Mouse (Mus musculus): ENCODE measurements at regions not wholly inside any gene's neighbourhood (a gene's known extent, or its start where the extent isn't known, plus 50 kb on each side); places are given as distances from the start of the nearest gene placed in this dataset.
A peak's percentile ranks its signal among the peaks of the same experiment; 100 is the strongest.
"Not testable (repeated sequence)": the region's sequence is repeated elsewhere in the genome, so short reads cannot be mapped to it uniquely, and the experiment has no call there.

DNA sequence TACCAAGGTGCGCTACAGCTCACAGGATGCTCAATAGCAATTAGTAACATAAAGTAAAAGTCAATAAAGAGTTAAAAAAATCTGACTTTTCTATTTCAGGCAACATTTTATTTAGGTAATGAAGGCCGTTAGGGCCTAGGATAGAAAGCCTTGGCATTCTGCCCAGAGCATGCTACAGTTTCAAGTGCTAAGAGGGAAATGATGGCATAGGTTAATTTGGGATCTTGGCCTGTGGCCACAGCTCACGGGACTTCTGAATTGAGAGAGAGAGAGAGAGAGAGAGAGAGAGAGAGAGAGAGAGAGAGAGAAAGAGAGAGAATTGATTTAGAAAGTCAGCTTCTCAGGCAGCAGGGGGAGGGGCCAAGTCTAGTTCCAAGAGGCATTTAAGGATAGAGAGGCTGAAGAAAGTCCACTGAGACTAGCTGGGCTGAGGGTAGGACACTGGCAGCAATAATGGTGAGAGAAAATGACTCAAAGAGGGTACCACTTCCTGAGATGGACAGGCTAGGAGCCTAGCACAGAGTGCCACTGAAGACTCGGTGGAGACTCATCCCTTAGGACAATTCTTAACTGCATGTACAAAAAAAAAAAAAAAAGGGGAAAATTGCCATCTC lies 52.6 kb upstream of the Klf14 start:
- DNase-seq (ENCODE audit: low spot score in 2 of 2) = peak in 1 of 2 experiments; percentile 28

DNA sequence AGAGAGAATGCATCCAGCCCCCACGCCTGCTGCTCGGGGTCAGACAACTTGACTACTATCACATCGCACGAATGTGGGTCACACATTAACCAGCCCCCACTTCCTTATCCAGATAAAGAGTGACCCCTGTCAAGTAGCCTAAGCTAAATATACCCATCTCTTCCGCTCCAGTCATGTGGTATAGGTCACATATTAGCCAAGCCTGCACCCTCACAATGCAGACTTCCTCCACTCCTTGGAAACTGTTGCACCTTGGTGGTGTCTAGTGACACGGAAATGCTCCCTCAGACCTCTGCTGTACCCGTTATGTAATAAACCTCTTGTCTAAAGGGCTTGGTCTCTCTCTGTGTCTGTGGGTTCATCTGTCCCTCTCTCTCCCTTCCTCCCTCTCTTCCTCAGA lies 57.7 kb upstream of the Klf14 start:
- DNase-seq (ENCODE audit: low spot score in 2 of 2) = no peak

DNA sequence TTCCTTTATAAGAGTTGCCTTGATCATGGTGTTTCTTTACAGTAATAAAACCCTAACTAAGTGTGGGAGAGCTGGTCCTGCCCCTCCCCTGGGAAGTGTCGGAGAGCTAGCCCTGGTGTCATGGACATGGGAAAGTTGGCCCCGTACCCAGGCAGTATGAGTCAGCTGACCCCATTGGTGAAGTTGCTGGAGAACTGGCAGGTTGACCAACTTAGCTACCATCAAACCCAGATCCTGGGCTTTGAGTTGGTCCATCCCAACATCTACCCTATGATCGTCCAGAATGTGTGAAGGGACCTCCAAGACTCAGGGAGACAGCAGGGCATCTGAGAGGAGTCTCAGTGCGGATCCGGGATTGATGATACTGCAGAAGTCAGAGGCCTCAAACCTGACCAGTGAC lies 62.9 kb upstream of the Klf14 start:
- no peak for DNase-seq (ENCODE audit: low spot score in 2 of 2)

DNA sequence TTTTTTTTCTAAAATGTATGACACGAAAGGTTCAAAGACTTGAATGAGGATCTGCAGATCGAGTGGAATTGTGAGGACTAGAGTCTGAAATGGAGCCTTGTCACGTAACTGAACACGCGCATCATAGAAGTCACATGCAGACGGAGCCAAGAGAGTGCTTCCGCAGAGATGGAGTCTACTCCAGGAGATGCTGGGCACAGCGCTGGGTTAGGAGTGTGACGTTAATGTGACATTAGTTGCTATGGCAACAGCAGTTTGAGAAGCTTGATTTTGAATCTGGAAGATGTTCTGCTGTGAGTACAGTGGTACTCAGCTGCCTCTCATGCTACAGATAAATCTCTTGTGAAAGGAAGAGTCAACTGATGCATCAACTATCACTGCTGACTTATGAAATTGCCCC lies 70.9 kb upstream of the Klf14 start:
- DNase-seq (ENCODE audit: low spot score in 2 of 2) = no peak

DNA sequence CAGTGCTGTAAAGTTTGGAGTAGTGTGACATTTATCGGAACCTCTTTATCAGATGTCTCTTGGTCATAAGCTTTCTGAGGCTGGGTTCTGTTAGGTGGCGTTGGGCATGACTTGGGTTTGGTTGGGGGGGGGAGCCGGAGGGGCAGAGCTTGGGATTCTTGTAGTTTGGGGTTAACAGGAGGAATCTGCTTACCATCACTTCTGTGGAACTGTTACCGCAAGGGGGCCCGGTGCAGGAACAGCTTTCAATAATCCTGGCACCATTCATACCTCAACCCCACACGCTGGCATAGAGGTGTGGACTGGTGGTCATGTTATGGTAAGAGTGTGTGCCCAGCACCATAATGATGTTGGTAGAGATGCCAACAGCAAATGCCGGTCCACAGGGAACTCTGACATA lies 72.1 kb upstream of the Klf14 start:
- DNase-seq (ENCODE audit: low spot score in 2 of 2) = no peak

DNA sequence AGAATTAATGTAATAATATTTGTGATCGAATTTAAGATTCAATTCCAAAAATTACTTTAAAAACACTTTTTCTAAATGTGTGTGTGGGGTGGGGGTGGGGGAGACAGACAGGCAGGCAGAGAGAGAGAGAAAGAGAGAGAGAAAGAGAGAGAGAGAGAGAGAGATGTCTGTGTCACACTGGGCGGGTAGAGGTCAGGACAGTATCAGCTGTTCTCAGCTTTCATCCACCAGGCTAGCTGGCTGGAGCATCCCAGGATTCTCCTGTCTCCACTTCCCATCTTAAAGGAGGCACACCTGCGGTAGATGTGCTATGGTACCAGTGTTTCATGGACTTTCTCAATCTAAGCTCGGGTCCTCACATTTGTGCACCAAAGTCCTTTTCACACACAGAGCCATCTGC lies 73.3 kb upstream of the Klf14 start:
- DNase-seq (ENCODE audit: low spot score in 2 of 2) = no peak

DNA sequence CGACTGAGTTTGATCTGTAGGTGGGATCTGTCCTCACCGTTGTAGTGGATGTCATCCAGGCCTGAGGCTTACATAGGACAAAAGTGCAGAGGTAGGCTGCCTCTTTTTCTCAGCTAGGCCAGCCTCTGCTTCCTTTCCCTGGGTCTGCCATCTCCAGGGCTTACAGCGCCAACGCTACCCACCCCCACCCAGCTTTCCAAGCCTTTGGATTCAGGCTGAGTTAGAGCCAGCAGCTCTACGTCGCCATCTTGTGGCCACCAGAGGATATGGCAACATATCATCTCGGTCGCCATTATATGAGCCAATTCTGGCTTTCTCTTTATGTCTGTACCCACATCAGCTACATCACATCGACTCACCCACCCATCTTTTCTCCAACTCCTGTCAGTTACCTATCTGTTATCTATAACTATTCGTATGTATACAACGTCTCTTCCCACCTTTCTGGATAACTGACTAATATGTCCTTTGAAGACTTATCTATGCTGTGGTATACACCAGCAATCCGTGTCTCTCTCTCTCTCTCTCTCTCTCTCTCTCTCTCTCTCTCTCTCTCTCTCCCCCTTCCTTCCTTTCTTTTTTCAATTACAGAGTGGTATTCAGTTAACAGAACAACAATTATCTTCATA lies 74.2 kb upstream of the Klf14 start:
- peak; percentile 38 to 55 for DNase-seq (ENCODE audit: low spot score in 2 of 2)

DNA sequence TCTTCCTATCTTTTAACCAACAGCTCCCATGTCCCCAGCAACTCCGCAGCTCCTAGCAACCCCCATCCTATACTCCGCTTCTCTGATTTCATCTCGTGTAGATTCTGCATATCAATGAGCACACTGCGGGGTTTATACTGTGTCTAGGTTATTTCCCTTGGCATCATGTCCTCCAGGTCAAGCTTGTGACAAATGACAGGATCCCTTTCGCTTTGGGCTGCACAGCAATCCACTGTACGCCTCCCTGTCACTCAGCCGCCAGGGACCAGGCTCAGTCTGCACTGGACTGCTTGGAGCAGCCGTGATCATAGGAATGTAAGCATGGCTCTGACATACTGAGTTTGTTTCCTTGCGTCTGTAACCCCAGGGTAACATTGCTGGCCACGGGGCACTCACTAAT lies 75.9 kb upstream of the Klf14 start:
- DNase-seq (ENCODE audit: low spot score in 2 of 2) = no peak

DNA sequence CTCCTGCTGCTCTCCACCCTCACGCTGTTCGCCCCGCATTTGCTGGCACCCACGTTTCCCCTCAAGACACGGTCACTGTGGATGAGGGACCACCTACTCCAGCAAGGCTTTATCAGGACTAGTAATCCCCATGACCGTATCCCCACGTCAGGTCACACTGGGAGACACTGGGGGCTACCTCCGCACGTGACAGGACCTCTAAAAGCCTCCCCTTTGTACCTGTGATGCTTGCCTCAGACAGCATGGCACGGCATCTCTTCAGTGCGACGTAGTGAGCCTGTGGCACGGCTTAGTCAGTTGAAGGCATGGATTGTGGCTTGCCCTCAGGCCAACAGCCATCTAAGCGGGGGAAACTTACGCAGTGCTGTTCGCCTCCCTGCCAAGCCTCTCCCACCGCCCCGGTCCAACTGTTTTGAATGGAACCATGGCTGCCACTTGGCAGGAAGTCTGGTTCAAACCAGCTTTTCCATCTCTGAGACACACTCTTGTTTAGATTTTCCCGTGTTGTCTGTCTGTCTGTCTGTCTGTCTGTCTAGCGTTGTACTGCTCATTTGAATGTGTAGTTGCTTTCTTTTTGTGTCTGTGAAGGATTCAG lies 79.0 kb upstream of the Klf14 start:
- DNase-seq (ENCODE audit: low spot score in 2 of 2) = no peak

DNA sequence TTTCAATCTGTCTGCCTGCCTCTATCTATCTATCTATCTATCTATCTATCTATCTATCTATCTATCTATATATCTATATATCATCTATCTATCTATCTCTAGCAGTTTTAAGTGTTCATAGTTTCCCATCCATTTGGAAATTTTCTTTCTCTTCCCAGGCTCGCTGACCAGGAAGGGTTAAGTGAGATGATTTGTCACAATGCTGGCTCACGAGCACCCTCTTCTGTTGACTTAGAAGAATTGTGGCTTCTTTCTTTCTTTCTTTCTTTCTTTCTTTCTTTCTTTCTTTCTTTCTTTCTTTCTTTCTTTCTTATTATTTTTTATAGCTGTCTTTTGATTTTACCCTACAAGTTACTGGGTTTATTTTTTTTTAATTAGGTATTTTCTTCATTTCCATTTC lies 79.6 kb upstream of the Klf14 start:
- DNase-seq (ENCODE audit: low spot score in 2 of 2) = not testable (repeated sequence)

DNA sequence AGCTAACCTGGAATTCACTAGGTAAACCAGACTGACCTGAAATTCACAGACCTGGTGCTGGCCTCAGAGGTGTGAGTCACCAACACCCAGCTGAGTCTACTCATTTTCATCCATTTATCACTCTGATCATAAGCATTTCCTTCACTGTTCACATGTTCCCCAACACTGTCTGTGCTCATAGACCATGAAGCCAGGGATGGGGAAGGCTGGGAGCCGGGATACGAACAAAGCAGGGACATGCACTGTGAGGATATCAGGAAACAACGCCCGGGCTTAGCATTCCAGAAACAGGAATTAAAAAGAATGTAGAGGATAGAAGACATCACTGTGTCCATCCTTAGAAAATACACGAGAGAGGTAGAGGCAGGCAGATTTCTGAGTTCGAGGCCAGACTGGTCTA lies 80.6 kb upstream of the Klf14 start:
- no peak for DNase-seq (ENCODE audit: low spot score in 2 of 2)

DNA sequence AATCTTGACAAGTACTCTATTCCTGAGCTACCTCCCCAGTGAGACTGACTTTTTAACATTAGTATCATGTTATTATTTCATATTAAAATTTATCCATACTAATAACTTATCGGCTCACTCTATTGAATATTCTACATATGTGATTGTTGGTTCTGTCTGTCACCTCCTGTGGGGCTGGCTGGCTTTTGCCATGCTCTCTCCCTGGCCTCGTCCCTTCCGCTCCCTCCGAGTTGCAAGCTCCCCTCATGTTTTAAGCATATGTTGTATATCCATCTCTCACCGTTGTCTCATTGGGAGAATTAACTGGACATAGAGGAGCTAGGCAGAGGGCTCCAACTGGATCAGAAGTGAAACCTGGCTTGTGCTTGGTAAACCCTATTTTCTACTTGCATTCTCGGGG lies 81.9 kb upstream of the Klf14 start:
- no peak for DNase-seq (ENCODE audit: low spot score in 2 of 2)

DNA sequence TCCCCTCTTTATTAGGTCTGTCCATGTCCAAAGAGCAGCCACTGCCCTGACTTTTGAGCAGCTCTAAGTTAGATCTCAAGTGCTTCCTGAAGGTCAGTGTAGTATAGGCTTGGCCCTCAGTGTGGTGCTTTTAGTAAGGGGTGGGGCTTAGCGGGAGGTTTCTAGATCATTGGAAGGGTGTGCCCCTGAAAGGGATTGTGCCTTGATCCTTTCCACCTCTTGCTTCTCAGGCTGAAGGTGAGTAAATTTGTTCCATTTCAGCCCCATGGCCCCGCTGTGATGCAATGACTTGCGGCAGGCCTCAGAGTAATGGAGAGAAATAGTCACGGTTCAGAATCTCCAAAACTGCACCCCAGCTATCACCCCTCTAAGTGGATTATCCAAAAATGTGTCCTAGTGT lies 84.5 kb upstream of the Klf14 start:
- DNase-seq (ENCODE audit: low spot score in 2 of 2) = no peak

DNA sequence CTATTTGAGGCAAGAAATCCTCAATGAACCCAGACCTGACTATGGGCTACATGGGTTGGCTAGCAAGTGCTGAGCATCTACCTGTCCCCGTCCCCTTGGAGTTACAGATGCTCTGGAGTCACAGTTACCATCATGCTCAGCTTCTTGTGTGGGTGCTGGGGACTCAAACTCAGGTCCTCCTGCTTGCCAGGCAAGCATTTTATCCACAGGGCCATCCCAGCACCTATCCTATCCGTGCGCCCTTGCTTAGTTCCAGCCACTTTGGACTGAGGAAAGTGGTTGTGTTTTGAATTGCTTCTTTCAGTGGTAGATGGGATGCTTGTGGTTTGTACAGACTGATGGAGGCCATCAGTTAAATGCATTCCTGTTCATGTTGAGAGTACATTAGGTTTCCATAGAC lies 85.0 kb upstream of the Klf14 start:
- no peak for DNase-seq (ENCODE audit: low spot score in 2 of 2)

DNA sequence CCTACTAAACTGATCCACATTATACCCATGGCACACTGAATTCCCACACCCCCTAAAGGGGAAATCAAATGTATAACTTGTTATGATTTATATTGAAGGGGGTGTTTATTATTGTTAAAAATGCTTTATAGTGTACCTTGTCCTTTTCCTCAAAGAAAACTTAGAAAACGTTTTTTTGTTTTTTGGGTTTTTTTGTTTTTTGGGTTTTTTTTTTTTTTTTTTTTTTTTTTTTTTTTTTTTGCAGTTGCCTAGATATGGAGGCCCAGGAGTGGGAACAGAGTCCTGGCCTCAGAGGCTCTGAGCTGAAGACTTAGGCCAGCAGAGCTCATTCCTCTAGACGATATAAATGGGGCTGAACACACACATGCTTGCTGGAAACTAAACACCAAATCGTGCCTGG lies 87.3 kb upstream of the Klf14 start:
- DNase-seq (ENCODE audit: low spot score in 2 of 2) = no peak

DNA sequence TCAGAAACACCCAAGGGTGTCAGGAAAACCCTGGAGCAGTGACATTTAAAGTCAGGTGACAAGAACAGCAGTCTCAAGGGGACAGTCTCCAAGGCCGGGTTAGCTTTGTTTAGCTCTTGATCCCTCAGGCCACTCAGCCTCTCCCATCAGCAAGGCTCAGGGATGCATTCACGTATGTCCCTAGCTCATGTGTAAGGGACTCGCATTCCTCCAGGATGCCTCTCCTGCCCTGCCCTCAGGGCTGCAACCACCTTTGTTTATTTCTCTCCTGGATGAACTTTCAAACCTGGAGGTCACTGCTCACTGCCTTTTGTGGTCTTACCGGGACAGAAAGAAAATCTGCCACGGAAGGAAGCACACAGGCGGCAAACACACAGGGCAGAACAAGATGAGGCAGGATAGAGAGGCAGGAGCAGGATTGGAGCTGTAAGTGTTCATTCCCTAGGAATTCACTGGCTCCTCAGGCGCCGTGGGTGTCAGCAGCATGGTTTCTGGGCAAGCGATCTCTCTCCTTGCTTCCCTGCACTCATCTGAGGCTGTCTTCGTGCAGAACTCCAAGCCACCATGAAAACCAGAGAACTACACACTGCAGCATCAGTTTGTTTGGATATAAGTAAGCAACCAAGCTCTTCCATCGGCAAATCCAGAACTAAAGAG lies 90.2 kb upstream of the Klf14 start:
- no peak for DNase-seq (ENCODE audit: low spot score in 2 of 2)

DNA sequence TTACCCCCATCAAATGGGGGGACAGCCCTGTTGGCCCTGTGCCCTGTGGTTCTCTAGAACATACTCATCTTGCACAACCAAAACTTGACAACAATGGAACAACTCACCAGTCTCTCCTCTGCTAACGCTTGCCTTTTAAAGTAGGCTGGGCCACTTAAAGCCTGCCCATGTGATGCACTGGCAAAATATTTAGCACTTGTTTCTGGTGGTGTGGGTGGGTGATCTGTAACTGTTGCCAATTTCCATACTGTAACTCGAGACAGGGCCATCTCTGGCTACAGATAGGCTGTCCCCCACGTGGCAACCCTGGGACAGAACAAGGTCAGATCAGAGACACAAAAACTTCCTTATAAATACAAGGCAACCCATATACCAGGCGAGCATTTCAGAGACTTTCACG lies 92.0 kb upstream of the Klf14 start:
- DNase-seq (ENCODE audit: low spot score in 2 of 2) = no peak

DNA sequence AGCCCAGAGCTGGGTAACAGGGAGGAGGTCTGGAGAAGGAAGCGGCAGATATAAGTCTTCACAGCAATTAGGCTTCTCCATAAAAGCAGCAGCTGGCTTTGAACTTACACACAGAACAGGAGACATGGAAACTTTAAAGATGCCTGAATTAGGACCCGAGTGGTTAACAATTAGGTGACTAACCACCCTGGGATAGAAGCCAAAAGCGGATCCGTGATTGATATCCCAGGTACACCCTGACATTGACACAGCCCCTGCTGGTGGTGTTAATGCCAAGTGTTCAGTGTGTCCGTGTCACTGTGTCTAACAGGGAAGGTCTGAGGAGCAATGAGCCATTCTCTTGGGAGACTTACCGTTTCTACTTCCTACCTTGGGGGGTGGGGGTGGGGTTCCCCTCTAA lies 92.9 kb upstream of the Klf14 start:
- no peak for DNase-seq (ENCODE audit: low spot score in 2 of 2)

DNA sequence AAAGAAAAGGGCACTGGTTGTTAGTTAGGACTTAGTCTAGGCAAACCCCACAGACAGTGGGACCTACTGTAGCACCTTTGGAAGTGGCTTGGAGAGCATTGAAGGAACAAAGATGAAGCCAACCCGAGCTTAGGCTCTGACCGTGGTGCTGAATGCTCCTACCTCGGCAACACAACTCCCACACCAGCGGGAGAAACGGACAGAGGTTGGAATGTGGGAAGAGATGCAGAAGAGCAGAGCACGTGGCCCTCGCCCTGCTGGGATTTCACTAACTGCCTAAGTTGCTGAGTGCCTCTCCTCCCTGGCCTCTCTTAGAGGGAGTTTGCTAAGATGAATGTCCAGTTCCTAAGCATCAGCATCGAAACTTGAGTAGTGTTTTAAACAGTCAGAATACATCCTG lies 94.1 kb upstream of the Klf14 start:
- DNase-seq (ENCODE audit: low spot score in 2 of 2) = no peak

DNA sequence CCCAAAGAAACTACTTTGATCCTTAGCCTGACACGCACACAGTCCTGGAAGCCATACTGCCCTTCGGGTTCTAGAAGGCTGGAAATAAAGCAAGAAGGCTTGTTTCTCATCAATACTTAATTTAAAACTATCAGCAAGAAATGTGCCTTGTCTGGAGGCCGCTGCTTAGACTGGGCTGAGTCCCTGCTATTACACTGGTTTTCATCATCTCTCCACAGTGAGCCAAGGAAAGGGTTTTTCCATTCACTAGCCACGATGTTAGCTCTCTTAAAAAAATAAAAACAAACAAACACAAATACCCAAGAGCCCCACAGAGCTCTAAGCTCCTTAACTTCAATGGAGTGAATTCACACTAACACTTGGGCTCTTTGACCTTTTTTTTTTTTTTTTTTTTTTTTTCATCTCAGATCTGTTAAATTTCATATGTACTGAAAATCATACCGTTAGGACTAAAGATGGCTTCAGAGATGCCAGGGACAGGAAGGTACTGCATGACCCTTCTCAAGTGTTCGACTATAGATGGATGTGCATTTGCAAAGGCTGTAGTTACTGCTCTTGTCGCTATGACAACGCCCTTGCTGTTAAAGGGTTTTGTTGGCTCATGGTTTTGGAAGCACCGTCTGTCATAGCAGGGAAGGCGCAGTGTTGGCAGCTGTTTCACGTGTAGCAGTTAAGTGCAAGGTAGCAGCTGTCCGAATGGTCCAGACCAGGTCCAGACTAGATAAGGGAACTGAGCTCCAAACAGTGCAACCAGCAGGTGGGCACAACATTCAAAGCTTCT lies 98.1 kb upstream of the Klf14 start:
- no peak for DNase-seq (ENCODE audit: low spot score in 2 of 2)

DNA sequence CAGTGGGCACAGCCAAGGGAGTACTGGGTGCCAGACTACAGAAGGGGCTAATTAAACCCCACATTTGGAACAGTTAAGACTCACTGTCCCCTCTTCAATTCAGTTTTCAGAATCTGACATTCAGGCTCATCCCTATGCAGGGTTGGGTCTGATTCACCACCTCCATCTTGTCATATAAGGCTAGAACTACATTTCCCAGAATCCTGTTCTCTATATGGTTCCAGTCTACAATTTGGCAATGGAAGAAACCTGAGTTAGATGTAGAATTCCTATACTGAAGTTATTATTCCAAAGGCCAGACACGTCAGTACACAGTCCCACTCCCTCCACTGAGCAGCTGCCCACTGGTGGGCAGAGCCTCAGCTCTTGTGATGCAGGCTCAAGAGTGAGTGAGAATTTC lies 99.4 kb upstream of the Klf14 start:
- DNase-seq (ENCODE audit: low spot score in 2 of 2) = no peak

DNA sequence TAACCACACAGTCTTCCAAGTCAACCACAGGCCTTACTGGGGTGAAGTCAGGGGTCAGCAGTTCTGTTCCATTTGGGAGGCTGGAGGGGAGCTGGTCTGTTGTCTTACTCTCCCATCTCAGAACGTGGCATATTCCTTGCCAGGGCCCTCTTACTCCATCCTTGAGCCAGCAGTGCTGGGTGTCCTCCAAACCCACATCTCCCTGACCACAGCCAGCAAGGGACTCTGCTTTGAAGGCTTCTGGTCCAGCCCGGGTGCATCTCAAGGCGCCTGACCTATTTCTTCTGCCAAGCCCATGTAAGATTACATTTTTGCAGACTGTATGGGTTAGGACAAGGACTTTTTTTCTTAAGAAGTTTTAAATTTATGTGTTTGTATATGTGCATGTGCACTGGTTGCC lies 100.1 kb upstream of the Klf14 start:
- no peak for DNase-seq (ENCODE audit: low spot score in 2 of 2)

All from spleen, postnatal 10 days (tissue).